Mouse (Mus musculus) CD4-positive, CD25-positive, alpha-beta regulatory T cell, adult 4 months (primary cell): Measurements from ENCODE around the gene Vmn1r157. TPM values are rescaled to one million over a fixed set of nuclear protein-coding genes. Genes with fewer than 3 reads are reported as not detected.
"Not testable (repeated sequence)": the region's sequence is repeated elsewhere in the genome, so short reads cannot be mapped to it uniquely, and the experiment has no call there.

Experiments used
- ATAC-seq: one replicate; pipeline ENCODE4 v1.8.0; 2017
- polyA plus RNA-seq, 2 experiments: library from polyadenylated mRNA; unstranded; fragments of 100-300 nt; shearing (Covaris generic); gene quantifications; one replicate each; pipeline ENCODE4 v1.2.1; 2017

Vmn1r157 gene
- not detected for polyA plus RNA-seq

- ATAC-seq: not testable (repeated sequence)
Observed at GRCm38 (mm10) chr7:22761397-22761796, at the start of gene Vmn1r157. TSS of gene Vmn1r157 (plus strand) at chr7:22761697.

- not testable (repeated sequence) for ATAC-seq
Observed at GRCm38 (mm10) chr7:22719610-22720009, 41.9 kb upstream of the Vmn1r157 start, which contains the start of gene Gm4567. TSS of gene Gm4567 (minus strand) at chr7:22719710.

GRCm38 (mm10) chr7:22775981-22776380 is 14.5 kb downstream of the Vmn1r157 start:
- not testable (repeated sequence) for ATAC-seq

- ATAC-seq: not testable (repeated sequence)
Observed at GRCm38 (mm10) chr7:22790682-22791081, 29.2 kb downstream of the Vmn1r157 start, which contains the start of gene Vmn1r158. TSS of gene Vmn1r158 (minus strand) at chr7:22790782.

Other genes with a start within 250 kb of the Vmn1r157 start
- not detected for gene Vmn1r152, start 238.7 kb upstream of the Vmn1r157 start, polyA plus RNA-seq
- not detected for gene Gm8677, start 226.8 kb upstream of the Vmn1r157 start, polyA plus RNA-seq
- not detected for gene Gm4201, start 196.4 kb upstream of the Vmn1r157 start, polyA plus RNA-seq
- not detected for gene Gm4565, start 173.6 kb upstream of the Vmn1r157 start, polyA plus RNA-seq
- not detected for gene Vmn1r155, start 103.7 kb upstream of the Vmn1r157 start, polyA plus RNA-seq
- not detected for gene Gm8693, start 69.4 kb upstream of the Vmn1r157 start, polyA plus RNA-seq
- not detected for gene Gm4567, start 42.0 kb upstream of the Vmn1r157 start, polyA plus RNA-seq
- not detected for gene Vmn1r158, start 29.1 kb downstream of the Vmn1r157 start, polyA plus RNA-seq
- gene Vmn1r159, start 81.9 kb downstream of the Vmn1r157 start, polyA plus RNA-seq: not detected
- gene Vmn1r160, start 109.5 kb downstream of the Vmn1r157 start, polyA plus RNA-seq: not detected
- gene Gm4214, start 223.0 kb downstream of the Vmn1r157 start, polyA plus RNA-seq: not detected